Mouse (Mus musculus) forebrain, embryonic 12.5 days (tissue): ENCODE data around the gene Med29. TPM values are rescaled to one million over a fixed set of nuclear protein-coding genes. Genes with fewer than 3 reads are reported as not detected.

Experiments
- ATAC-seq: fragments of 200-750 bp; cut with Nextera tagmentation; 2 replicates; pipeline ENCODE4 v1.8.0; 2017; ENCODE audit warnings: moderate TSS enrichment; ENCODE audit not compliant: low FRiP score
- H3K27ac ChIP-seq: fragments of 300-500 bp; sonication (generic); 2 replicates; pipeline ENCODE4 v1.5.1; 2016; ENCODE audit warnings: mild to moderate bottlenecking
- H3K27me3 ChIP-seq: fragments of 300-500 bp; sonication (generic); 2 replicates; pipeline ENCODE4 v1.6.1; 2016; ENCODE audit warnings: mild to moderate bottlenecking
- H3K36me3 ChIP-seq: fragments of 300-500 bp; sonication (generic); replicated peaks from 2 replicates; pipeline ENCODE4 v1.6.1; 2016; ENCODE audit warnings: mild to moderate bottlenecking
- H3K4me1 ChIP-seq: fragments of 300-500 bp; sonication (generic); 2 replicates; pipeline ENCODE4 v1.6.1; 2016
- H3K4me2 ChIP-seq: fragments of 300-500 bp; sonication (generic); 2 replicates; pipeline ENCODE4 v1.6.1; 2016; ENCODE audit warnings: mild to moderate bottlenecking, moderate library complexity
- H3K4me3 ChIP-seq: fragments of 300-500 bp; sonication (generic); replicated peaks from 2 replicates; pipeline ENCODE4 v1.5.1; 2016; ENCODE audit warnings: mild to moderate bottlenecking
- H3K9ac ChIP-seq: fragments of 300-500 bp; sonication (generic); 2 replicates; pipeline ENCODE4 v1.6.1; 2016; ENCODE audit warnings: mild to moderate bottlenecking
- H3K9me3 ChIP-seq: fragments of 300-500 bp; sonication (generic); 2 replicates; pipeline ENCODE4 v1.6.1; 2016
- WGBS: fragments of 180-500 bp; shearing (Covaris S2); methylation state at CpG from one replicate; pipeline ENCODE4 v1.1.7; 2016; 5-methylcytosine and 5-hydroxymethylcytosine counted together
- polyA plus RNA-seq: library from polyadenylated mRNA; unstranded; fragments of >200 nt; fragmentation: Nextera tagmentation; extraction: Ambion mirVana; gene quantifications from 2 replicates; pipeline ENCODE4 v1.2.1, GENCODE M21; 2016

Med29 gene
- polyA plus RNA-seq, 1 experiment from 2014 or later: 43.1 TPM

DNA sequence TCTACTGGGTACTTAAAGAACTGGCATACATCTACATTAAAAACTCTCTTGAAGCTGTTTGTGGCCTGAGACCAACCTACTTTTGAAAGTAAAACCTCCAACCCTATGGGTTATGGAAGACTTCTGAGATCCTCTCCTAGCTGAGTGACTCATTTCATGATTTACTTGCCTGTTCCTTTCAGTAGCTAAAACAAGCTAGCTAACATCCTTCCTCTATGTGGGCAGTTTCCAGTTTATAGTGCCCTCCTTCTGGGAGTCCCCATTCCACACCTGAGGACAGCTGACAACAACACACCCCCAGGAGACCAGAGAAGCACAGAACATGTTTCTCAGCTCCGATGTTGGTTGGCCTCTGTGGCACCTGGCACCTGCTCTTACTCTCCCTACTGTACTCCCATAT lies 30.5 kb upstream of the Med29 start:
- no peak overlapping the region for H3K4me3 ChIP-seq
- peaks cover 74% of the 10 kb centered on the region for H3K36me3 ChIP-seq
- WGBS: 87% methylated on average over 1 of the region's 1 CpGs

GRCm38 (mm10) chr7:28419416-28419815 lies 26.9 kb upstream of the Med29 start:
- Histone ChIP-seq H3K9me3 (no peaks in the 10 kb centered on the region), H3K36me3 (peaks cover 95% of the 10 kb centered on the region)

More for the DNA sequence above, 30.5 kb upstream of the Med29 start:
- no peak for ATAC-seq
- H3K4me1 ChIP-seq: no peaks in the 10 kb centered on the region
- no peak overlapping the region for H3K4me2 ChIP-seq
- no peak overlapping the region for H3K9ac ChIP-seq
- no peaks in the 10 kb centered on the region for H3K27me3 ChIP-seq
- H3K9me3 ChIP-seq: no peaks in the 10 kb centered on the region
- no peak overlapping the region for H3K27ac ChIP-seq

GRCm38 (mm10) chr7:28418096-28418670 lies 25.7 kb upstream of the Med29 start:
- Histone ChIP-seq H3K4me2 (no peak overlapping the region), H3K4me3 (no peak overlapping the region), H3K9ac (no peak overlapping the region), H3K27ac (no peak overlapping the region), H3K27me3 (no peaks in the 10 kb centered on the region), H3K9me3 (no peaks in the 10 kb centered on the region), H3K36me3 (peaks cover 95% of the 10 kb centered on the region), H3K4me1 (no peaks in the 10 kb centered on the region)
- 88% methylated on average over 8 of the region's 8 CpGs for WGBS
- ATAC-seq: no peak

More at GRCm38 (mm10) chr7:28419416-28419815, 26.9 kb upstream of the Med29 start:
- no peak overlapping the region for H3K4me3 ChIP-seq
- no peak overlapping the region for H3K9ac ChIP-seq
- no peak for ATAC-seq
- no peaks in the 10 kb centered on the region for H3K27me3 ChIP-seq
- H3K27ac ChIP-seq: no peak overlapping the region
- WGBS: 98% methylated on average over 2 of the region's 2 CpGs
- H3K4me2 ChIP-seq: no peak overlapping the region
- no peaks in the 10 kb centered on the region for H3K4me1 ChIP-seq

GRCm38 (mm10) chr7:28417368-28417767 lies 24.9 kb upstream of the Med29 start:
- Histone ChIP-seq H3K4me2 (no peak overlapping the region), H3K36me3 (peaks cover 95% of the 10 kb centered on the region), H3K9ac (no peak overlapping the region), H3K27me3 (no peaks in the 10 kb centered on the region), H3K4me3 (no peak overlapping the region), H3K4me1 (no peaks in the 10 kb centered on the region), H3K27ac (no peak overlapping the region), H3K9me3 (no peaks in the 10 kb centered on the region)
- no peak for ATAC-seq

- no peak overlapping the region for H3K9ac ChIP-seq
- H3K27me3 ChIP-seq: no peaks in the 10 kb centered on the region
- no peak for ATAC-seq
- no peak overlapping the region for H3K4me2 ChIP-seq
- WGBS: 94% methylated on average over 4 of the region's 4 CpGs
- H3K36me3 ChIP-seq: peaks cover 94% of the 10 kb centered on the region
- no peaks in the 10 kb centered on the region for H3K4me1 ChIP-seq
- no peaks in the 10 kb centered on the region for H3K9me3 ChIP-seq
- no peak overlapping the region for H3K4me3 ChIP-seq
- H3K27ac ChIP-seq: no peak overlapping the region
These were observed 20.3 kb upstream of the Med29 start for GRCm38 (mm10) chr7:28412826-28413225.

DNA sequence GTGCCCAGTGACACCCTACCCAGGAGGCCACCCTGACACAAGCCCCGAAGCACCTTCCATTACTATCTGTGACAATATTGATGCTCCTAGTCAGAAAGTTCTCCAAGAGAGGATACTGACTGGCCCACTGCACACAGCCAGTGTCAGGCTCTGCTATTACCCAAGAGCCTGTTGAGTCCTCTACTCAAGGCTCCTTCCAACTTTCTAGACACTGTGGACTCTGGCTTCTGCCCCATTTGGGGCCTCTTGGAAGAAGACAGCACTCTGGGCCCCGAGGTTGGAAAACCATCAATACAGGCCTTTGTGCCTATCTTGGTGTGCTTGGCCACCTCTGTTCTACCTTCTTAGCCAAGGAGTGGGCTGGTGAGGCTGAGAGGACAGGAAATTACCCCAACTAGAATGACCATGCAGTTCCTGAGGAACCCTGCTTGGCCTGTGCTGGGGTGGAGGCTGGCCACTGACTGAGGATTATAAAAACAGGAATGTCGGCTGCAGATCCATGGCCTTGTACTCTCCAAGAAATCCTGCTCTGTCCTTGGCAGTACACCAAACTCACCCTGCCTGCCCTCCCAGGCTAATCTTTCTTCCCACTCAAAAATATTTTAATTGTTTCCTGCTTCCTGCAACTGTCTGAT lies 18.4 kb upstream of the Med29 start:
- Histone ChIP-seq H3K9me3 (no peaks in the 10 kb centered on the region), H3K9ac (no peak overlapping the region), H3K36me3 (peaks cover 96% of the 10 kb centered on the region), H3K4me3 (no peak overlapping the region), H3K4me2 (no peak overlapping the region), H3K27me3 (no peaks in the 10 kb centered on the region), H3K4me1 (no peaks in the 10 kb centered on the region), H3K27ac (no peak overlapping the region)
- 90% methylated on average over 3 of the region's 3 CpGs for WGBS
- no peak for ATAC-seq

DNA sequence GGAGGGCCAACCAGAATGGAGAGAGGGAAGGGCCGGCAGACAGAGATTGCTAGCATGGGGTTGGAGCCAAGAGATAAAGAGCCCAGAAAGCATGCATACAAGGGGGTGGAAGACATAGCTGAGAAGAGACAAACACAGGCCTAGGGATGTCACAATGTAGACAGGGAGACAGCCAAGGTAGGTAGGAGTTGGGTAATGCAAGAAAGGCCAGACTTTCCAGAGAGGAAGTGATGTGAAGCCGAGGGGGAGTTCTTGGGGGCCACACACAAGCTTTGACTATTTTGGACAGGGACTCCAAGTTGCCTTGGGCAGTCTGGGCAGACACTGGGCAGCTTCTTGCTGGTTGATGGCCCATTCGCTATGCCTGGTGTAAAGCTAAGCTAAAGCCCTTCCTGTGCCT lies 9.4 kb upstream of the Med29 start:
- no peak for ATAC-seq
- no peak overlapping the region for H3K4me3 ChIP-seq
- 84% methylated on average over 3 of the region's 3 CpGs for WGBS
- no peaks in the 10 kb centered on the region for H3K9me3 ChIP-seq
- no peaks in the 10 kb centered on the region for H3K27me3 ChIP-seq
- no peak overlapping the region for H3K9ac ChIP-seq
- peaks cover 94% of the 10 kb centered on the region for H3K36me3 ChIP-seq
- H3K4me2 ChIP-seq: no peak overlapping the region
- no peak overlapping the region for H3K27ac ChIP-seq
- no peaks in the 10 kb centered on the region for H3K4me1 ChIP-seq

DNA sequence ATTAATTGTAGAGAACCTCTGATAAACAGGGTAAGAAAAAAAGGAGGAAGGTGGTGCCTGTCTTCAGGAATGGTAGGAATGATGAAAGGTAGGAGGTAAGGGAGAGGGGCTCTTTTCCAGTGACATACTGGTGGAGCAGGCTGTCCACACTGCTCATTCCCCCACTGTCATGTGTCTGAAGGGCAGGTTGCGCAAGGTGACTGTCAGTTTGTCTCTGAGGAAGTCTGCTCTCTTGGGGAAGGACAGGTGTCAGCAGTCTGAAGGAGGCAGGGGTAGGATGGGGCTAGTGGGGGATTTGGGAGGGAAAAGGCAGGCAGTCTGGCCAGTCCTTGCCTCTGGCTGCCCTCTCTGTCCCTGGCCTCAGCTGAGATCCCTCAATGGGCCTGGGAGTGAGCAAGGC lies 8.5 kb upstream of the Med29 start:
- 100% methylated on average over 1 of the region's 1 CpGs for WGBS
- H3K36me3 ChIP-seq: peaks cover 94% of the 10 kb centered on the region
- no peak for ATAC-seq
- H3K4me1 ChIP-seq: no peaks in the 10 kb centered on the region
- H3K27me3 ChIP-seq: no peaks in the 10 kb centered on the region
- no peak overlapping the region for H3K9ac ChIP-seq
- H3K4me3 ChIP-seq: no peak overlapping the region
- no peak overlapping the region for H3K4me2 ChIP-seq
- H3K9me3 ChIP-seq: no peaks in the 10 kb centered on the region
- H3K27ac ChIP-seq: no peak overlapping the region

GRCm38 (mm10) chr7:28398696-28399340 lies 6.3 kb upstream of the Med29 start:
- H3K36me3 ChIP-seq: peaks cover 87% of the 10 kb centered on the region
- 94% methylated on average over 10 of the region's 10 CpGs for WGBS
- H3K27ac ChIP-seq: no peak overlapping the region
- H3K4me1 ChIP-seq: peaks cover 2% of the 10 kb centered on the region
- H3K27me3 ChIP-seq: no peaks in the 10 kb centered on the region
- H3K9me3 ChIP-seq: no peaks in the 10 kb centered on the region
- no peak overlapping the region for H3K4me2 ChIP-seq
- no peak overlapping the region for H3K9ac ChIP-seq
- no peak overlapping the region for H3K4me3 ChIP-seq
- no peak for ATAC-seq

DNA sequence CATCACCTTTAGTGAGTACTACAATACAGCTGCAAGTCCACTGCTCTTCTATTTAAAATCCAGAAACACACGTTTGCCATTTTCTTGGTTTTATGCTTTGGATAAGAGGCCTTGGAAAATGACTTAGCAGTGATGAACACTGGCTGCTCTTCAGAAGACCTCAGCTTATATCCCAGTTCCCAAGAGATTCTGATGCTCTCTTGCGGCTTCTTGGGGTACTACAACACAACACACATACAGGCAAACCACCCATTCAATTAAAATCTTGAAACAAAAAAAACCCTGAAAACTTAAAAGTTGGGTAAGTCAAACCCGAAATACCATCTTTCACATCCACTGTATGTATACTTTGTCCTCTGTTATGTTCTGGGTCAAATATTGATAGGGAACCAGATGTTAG lies 5.5 kb upstream of the Med29 start:
- Histone ChIP-seq H3K27me3 (no peaks in the 10 kb centered on the region), H3K4me2 (no peak overlapping the region), H3K4me1 (peaks cover 9% of the 10 kb centered on the region), H3K4me3 (no peak overlapping the region), H3K9me3 (no peaks in the 10 kb centered on the region), H3K27ac (no peak overlapping the region), H3K9ac (no peak overlapping the region), H3K36me3 (peaks cover 79% of the 10 kb centered on the region)
- 69% methylated on average over 3 of the region's 3 CpGs for WGBS
- no peak for ATAC-seq

DNA sequence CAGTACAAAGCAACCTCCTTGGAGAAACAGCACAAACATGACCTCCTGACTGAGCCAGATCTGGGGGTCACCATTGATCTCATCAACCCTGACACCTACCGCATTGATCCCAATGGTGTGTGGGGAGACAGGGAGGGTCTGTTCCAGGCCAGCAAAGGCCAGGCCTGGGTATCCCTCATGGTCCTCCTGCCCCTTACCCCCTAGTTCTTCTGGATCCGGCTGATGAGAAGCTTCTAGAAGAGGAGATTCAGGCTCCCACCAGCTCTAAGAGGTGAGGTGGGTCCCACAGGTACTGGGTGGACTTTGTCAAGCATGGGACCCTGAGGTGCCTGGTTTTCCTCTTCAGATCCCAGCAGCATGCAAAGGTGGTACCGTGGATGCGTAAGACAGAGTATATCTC lies 2.9 kb upstream of the Med29 start:
- no peak overlapping the region for H3K9ac ChIP-seq
- H3K4me3 ChIP-seq: no peak overlapping the region
- 96% methylated on average over 4 of the region's 4 CpGs for WGBS

DNA sequence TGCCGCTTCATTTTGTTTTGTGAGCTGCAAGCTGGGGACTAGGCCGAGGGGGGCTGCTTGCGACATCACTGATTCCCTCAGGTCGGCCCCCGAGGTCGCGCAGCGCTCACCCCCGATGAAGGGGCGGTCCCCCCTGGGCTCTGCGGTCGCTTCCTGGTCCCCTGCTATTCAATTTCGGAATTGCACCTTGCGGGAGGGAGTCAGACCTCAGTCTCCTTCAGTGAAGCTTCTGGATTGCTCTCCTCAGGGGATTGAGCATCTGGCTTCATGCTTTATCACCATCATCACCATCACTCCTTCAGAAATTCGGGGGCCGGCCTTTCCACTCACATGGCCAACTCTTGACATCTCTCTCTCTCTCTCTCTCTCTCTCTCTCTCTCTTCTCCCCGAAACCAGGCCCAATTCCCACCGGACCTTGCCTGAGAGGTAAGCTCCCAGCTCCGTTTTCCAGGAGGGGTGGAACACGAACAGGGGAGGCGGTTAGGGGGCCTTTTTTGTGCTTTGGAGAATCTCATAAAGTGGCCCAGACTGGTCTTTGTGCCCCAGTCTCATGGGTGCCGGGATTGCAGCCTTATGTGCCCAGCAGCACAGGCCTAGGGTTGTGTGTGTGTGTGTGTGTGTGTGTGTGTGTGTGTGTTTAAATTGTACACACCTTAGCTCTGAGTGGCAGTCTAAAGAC lies 904 bp upstream of the Med29 start:
- 6% methylated on average over 22 of the region's 22 CpGs for WGBS
- no peaks in the 10 kb centered on the region for H3K27me3 ChIP-seq
- H3K27ac ChIP-seq: peak overlapping the region; percentile 76
- peaks cover 22% of the 10 kb centered on the region for H3K4me1 ChIP-seq
- peak overlapping the region; percentile 90 for H3K4me3 ChIP-seq
- no peaks in the 10 kb centered on the region for H3K9me3 ChIP-seq
- peak overlapping the region; percentile 99 for H3K4me2 ChIP-seq
- peak overlapping the region; percentile 86 for H3K9ac ChIP-seq
- peaks cover 60% of the 10 kb centered on the region for H3K36me3 ChIP-seq
- ATAC-seq: no peak

More for the DNA sequence above, 2.9 kb upstream of the Med29 start:
- H3K4me1 ChIP-seq: peaks cover 22% of the 10 kb centered on the region
- no peak overlapping the region for H3K27ac ChIP-seq
- no peaks in the 10 kb centered on the region for H3K27me3 ChIP-seq
- H3K9me3 ChIP-seq: no peaks in the 10 kb centered on the region
- peaks cover 59% of the 10 kb centered on the region for H3K36me3 ChIP-seq
- H3K4me2 ChIP-seq: no peak overlapping the region
- no peak for ATAC-seq
